Mouse (Mus musculus) ES-E14 (cell line): ENCODE measurements at regions not wholly inside any gene's neighbourhood (a gene's known extent, or its start where the extent isn't known, plus 50 kb on each side); places are given as distances from the start of the nearest gene placed in this dataset.

ENCODE experiments used
- ZC3H11A ChIP-seq: IDR thresholded peaks from 2 replicates; pipeline ENCODE4 v1.6.1; 2012; ENCODE audit warnings: low read depth, mild to moderate bottlenecking, inconsistent platforms, low read length, borderline replicate concordance
- ZNF384 ChIP-seq: IDR thresholded peaks from 2 replicates; pipeline ENCODE4 v1.6.1; 2012; ENCODE audit warnings: low read depth, low read length, inconsistent platforms

DNA sequence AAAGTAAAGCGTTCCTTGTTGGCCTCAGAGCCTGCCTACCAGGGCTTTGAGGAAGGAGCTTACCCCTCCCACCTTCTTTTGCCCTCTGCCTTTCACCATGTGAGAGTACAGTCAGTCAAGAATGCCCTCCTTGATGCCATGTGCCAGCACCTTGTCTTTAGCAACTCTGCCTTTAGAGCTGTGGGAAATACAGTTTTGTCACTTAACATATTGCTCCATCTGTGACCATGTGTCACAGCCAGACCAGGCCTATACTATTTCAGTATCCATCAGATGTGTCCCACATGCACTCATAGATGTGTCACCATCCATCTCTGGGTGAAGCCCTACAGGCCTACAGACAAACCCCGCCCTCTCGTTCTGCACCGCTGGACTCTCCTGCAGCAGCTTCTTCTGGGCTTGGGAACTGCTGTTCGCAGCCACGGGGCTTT is 355.9 kb downstream of the Agtpbp1 start:
- no peak for TF ChIP-seq ZC3H11A
- TF ChIP-seq ZNF384: no peak
